Mouse (Mus musculus): ENCODE results near the gene Flnb.

The Flnb gene

DNA sequence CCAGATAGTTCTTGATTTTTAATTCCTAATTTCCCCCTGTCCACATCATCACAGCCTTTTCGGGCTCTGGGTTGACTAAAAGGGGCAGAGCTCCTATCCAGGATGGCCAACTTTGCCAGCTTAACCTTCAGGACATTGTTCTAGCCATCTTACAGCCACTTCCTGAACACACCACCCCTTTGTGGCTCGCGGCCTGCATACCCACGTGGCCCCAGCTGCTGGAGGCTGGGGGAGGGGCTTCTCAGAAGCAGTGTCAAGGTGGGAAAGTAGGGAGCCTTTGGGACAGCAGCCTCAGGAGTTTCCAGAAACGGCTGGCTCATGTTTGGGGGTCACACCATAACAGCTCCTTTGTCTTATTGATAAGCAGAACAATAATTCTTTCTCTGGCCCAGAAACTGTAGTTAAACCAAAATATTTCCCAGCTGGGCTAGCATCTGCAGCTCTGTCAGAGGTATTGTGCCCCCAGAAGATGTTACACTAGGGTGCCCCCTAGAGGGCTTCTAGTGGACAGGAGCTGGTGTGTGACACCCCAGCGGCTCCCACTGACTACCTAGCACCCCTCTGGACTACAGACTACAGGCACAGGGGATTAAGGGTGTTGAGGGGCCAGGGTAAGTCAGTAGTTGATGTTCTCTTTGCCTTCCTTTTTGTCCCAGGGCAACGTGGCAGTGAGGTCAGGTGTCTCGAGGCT lies 126.7 kb downstream of the Flnb start:
- DNase-seq (ENCODE audit: low spot score): no peak

DNA sequence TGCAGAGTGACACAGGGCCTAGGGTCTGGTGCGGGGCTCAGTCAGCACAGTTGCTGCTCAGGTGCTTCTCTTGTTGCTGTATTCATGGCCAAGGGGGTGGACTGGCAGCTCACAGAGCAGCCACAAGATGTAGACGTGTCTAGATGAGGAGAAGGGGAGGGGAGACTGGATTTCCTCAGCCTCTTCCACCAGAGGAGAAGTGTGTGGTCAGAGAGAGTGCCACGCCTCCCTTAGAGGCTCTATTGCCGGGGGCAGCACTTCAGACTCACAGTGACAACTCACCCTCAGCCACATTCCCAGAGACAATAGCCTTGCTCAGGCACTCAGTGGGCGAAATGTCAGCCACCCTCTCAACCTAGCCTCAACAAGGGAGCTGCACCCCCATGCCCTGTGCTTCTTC lies 127.5 kb downstream of the Flnb start:
- no peak for DNase-seq (ENCODE audit: low spot score)

DNA sequence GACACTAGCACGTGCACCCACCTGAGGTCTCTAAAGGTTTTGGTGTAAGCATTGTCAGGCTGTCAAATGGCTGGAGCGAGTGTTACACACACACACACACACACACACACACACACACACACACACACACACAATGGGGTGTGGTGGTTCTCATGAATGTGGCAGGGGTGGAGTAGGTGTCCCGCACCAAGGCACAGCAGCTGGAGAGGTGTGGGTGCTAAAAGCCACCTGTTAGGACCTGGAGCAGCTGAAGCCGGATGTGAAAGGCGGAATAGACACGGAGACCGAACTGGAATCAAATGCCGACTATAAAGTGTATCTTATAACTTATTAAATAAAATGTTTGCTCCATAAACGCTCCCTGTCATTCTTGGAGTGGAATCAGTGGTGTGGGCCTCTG lies 133.5 kb downstream of the Flnb start:
- no peak for DNase-seq (ENCODE audit: low spot score)

DNA sequence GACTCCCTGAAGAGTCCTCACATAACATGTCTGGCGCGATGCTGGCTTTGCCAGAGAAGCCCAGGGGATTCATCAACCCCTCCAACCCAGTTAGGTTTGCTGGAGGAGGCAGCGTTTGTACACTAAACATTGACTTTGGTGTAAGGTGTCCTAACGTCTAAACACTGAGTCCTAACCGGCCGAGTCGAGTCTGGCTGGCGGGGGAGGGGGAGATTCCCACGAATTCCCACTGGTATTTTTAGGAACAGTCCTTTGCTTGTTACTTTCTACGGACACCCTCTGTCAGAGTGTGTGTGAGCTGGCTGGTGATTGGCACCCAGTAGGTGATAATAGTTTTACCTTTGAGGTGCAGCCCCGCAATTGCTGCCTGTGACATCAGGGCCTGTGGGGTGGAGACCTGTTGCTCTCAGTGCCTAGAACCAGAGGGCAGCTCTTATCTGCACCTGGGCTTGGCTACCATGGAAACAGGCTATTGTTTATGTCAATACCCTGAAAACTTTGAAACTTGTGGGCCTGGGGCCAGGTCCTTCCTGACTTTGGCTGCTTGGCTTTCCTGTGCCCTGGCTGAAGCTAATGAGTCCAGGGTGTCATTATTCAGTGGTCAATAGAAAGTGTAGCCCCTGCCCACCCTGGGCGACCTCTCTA lies 135.0 kb downstream of the Flnb start:
- peak; percentile 24 for DNase-seq (ENCODE audit: low spot score)

DNA sequence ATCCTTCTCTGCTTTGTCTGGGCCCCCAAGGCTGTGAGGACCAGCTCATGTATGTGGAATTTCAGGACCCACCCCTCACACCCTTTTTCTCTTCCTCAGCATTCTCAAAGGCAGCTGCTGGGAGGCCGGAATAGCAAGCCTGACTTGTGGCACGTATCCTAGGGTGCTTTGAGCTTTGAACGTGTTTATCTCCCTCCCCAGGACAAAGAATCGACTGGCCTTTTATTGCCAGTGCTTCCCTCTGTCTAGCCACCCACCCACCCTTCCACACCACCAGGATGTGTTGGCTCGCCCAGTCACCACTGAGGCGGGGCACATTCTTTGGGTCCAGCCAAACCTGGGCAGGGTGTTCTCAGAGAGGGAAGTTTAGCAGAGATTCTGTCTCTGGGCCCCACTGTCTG lies 136.3 kb downstream of the Flnb start:
- DNase-seq (ENCODE audit: low spot score): no peak

DNA sequence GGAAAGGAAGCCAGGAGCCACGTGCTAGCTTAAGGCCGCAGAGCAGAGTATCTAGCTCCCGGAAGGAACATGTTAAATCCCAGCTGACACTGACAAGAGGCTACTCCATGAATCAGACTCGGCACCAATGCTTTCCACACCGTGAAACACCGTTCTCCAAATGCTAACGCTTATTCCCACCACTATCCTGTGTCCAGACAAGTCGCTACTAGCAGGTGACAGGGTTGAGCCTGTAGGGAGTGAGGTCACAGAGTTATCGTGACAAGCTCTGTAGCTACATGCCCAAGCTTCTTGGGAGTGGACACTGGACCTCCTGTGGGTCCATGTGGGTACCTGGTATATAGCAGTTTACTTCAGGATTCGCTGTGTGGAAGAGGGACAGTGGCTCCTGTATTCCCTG lies 138.7 kb downstream of the Flnb start:
- no peak for DNase-seq (ENCODE audit: low spot score)

DNA sequence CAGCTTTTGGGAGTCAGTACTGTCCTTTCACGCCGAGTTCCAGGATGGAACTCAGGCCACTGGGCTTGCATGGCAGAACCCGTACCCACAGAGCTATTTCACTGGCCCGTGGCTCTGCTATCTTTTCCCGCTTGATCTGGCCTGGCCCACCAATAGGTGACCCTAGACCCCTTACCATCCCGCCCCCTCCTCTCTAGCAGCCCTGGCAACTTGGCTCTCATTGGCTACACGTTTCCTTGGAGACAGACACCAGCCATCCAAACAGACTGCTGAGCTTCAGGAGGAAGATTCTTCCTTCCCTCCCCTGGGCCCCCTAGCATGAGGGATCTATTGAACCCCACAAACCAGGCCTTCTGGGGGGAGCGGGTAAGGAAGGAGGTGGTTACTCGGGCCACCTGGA lies 139.3 kb downstream of the Flnb start, which contains the start of gene Gm45521:
Gene Gm45521 (plus strand): TSS at position 240 of the 400 bp plus-strand sequence.
- no peak for DNase-seq (ENCODE audit: low spot score)

DNA sequence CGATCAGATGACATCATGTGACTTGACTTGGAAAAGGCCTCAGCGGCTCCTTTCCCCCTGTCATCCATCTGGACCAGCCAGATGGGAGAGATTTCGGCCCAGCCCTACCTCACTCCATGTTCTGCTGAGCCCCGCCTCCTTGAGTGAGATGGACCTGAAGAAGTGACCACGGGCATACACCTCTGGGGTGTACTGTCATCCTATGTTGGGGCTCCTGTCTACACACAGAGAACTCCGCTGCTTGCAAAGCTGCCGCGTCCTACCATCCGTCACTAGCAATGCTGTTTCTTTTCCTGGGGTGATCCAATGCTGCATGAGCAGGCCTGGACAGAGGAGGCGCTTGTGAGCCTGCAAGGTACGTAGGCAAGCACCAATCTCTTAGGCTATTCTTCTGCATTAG lies 142.9 kb downstream of the Flnb start:
- DNase-seq (ENCODE audit: low spot score): no peak

DNA sequence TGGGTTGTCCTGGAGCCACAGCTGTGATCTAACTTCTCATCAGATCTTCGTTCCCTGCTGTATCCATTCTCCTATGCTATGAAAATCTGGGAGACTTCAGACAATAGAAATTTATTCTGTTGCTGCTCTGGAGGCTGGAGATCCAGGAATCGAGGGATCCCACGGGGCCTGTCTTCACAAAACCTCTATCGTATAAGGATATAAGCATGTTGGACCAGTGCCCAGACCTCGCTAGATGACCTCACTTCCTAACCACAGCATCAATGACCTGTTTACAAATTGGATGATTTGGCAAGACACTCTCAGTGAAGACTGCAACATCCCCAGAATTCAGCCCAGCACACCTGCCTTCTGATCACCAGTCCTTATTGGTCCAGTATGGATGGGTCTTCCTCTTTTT lies 144.0 kb downstream of the Flnb start:
- no peak for DNase-seq (ENCODE audit: low spot score)

DNA sequence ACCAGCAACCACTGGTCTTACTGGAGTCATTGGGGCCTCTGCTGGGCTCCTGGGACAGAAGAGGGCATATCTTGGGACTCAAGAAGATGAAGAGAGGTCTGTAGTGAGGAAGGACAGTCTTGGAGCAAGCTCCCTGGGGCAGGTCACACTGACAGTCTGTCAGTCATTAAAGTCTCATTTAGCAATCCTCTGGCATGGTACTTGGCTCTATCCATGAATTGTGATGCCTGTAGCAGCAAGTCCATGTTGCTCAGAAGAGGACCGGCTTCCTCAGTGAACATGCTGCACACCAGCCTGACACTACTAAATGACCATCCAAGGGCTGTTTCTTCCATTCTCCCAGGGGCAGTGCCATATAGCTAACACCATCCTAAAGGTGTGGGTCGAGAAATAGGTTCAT lies 144.9 kb downstream of the Flnb start:
- DNase-seq (ENCODE audit: low spot score): no peak

DNA sequence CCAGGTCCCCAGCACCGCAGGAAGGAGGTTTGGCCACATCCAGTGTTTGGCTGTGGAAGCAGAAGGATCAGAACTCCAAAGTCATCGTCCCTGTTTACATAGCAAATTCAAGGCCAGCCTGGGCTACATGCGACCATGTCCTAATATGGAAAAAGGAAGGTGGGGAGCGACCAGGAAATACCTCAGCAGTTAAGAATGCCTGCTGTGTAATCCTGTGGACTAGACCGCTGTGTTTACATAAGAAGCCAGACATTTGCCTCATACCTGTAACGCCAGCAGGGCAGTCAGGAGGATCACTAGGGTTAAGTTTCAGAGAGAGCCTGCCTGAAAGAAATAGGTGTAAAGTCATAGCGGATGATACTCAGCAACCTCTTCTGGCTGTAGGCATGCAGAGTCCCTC lies 145.4 kb downstream of the Flnb start:
- DNase-seq (ENCODE audit: low spot score): no peak

DNA sequence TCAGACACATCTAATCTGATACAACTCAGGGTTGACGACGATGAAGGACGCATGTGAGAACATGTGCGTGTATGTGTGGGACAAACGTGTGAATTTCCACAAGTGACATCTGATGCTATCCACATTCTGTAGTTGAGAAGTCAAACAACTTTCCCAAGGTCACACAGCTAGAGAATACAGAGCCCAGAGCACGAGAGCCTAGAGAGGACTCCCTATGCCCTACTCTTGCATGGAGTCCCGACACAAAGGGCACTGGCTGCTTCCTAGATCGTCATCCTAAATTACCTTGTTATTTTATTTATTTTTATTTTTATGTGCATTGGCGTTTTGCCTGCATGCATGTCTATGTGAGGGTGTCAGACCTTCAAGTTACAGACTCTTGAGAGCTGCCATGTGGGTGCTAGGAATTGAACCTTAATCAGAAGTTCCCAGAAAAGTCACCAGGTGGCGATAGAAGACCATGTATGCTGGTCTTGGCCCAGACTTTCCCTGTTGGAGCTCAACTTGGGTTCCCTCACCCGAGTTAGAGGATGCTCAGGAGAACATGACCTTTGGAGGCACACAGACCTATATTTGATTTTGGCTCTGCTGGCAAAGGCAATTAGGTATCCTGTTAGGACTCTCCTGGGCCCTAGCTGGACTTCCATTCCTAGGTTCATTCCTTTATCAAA lies 146.6 kb downstream of the Flnb start:
- DNase-seq (ENCODE audit: low spot score): peak; percentile 79

DNA sequence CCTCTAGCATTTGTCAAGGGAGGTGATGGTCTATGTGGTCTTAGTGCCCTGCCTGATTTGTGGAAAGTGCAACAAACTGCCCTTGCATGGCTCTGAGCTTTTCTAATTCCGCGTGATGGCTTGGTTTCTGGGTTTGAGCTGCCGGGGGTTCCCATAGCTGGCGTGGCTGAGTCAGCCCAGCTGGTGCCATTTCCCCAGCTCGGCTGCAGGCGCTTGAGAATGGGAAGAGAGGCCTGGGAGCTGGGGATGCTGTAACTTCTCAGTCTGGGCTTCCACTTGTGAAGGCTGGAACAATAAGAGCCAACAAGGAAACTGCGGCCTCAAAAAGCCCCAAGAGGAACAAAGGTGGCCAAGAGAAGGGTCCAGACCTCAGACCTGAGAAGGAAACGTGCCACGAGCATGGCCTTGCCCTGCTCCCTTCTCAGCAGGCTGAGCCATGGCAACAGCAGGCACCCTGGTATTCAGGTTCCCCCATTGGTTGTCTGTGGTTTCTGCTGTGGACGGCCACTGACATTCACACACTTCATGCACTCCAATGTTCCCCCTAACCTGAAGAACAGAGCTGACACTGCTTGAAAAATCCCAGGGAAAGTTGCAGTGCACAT lies 154.2 kb downstream of the Flnb start:
- no peak for DNase-seq (ENCODE audit: low spot score)

DNA sequence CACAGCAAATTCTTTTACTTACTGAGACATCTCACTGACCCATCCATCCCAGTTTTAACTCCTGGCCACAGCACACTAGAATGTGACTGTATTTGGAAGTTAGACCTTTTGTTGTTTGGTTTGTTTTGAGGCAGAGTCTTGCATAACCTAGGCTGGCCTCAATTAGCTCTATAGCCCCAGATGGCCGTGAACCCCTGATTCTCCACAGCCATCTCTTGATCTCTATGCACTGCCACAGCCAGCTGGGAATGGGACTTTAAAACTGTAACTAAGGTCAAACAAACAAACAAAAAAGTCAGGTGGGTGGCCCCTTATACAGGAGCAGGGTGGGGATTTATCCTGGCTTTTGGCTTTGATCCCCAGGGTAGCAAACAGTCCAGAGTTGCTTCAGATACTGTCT lies 156.9 kb downstream of the Flnb start:
- DNase-seq (ENCODE audit: low spot score): no peak

DNA sequence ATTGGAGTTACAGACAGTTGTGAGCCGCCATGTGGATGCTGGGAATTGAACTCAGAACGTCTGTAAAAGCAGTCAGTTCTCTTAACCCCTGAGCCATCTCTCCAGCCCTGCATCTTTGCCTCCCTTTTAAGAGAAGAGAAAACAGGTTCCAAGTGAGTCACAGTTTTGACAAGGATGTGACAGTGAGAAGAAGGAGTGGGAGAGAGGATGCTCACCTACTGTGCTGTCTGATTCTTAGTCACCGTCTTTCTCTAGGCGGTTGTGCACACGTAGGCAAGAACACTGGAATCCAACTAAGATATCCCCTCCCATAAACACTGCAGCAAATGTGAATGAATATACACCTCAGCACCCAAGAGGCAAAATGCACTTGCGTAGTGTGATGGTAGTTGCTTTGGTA lies 157.4 kb downstream of the Flnb start:
- DNase-seq (ENCODE audit: low spot score): no peak

DNA sequence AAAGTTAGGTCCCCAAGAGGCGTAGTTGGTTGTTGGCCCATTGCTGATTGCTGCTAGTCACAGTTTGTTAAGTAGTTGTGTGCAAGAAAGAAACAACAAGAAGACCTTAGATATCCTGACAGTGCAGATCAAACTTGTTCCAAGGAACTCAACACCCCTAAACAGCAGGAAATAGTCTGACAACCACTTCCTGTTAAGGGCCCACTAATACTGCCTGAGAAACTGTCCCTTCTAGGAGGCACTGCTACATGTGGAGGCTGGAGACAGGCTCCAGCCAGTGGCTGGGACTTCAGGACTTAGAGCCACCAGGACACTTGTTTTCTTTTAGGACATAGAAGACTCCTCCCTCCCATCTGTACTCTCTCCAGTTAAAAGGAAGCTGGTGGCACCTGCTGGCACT lies 159.7 kb downstream of the Flnb start:
- DNase-seq (ENCODE audit: low spot score): no peak

DNA sequence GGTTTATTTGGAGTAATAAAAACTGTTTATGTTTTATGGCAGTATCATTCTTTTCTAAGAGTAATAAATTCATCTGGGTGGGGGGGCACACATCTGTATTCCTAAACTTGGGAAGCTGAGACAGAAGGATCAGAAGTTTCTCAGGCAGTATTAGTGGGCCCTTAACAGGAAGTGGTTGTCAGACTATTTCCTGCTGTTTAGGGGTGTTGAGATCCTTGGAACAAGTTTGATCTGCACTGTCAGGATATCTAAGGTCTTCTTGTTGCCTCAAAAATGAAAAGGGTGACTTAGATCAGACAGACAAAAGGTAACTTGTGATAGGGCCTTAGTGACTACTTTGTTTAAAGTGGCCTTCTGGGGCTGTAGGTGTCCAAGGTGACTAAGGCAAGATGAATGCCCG lies 160.4 kb downstream of the Flnb start:
- no peak for DNase-seq (ENCODE audit: low spot score)

DNA sequence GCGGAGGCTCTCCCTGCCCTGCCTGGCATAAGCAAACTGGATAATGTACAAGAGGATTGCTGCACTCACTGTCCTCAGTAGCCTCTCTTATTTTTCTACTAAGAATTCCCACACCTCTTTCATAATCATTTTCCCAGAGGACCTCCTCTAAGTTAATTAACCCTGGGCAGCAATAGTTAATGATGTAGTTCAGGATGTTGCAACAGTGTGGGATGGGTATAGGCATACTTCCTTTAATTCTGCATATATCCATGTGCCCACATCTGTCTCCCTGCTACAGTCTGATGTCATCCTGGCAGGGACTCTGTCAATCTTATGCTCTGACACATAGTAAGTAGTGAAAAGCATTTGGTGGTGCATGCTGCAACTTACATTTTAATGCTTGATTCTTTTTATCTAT lies 163.5 kb downstream of the Flnb start:
- DNase-seq (ENCODE audit: low spot score): peak; percentile 18

DNA sequence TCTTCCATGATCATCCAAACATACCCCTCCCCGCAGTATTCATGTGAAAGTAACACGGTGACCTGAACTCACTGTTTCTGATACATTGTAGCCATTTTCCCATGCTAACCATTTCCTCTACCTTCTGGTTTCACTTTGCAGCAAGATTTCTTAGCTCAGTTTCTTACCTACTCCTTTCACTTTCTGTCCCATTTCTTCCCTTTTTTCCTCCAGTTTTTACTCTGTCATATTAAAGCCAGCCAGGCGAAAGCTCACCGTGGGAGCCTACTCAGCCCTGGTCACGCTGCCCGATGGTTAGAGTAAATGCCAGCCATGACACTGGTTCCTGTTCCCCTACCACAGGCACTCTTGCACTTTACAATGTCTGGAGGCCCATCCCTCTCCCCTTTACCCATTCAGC lies 169.2 kb downstream of the Flnb start:
- DNase-seq (ENCODE audit: low spot score): no peak

DNA sequence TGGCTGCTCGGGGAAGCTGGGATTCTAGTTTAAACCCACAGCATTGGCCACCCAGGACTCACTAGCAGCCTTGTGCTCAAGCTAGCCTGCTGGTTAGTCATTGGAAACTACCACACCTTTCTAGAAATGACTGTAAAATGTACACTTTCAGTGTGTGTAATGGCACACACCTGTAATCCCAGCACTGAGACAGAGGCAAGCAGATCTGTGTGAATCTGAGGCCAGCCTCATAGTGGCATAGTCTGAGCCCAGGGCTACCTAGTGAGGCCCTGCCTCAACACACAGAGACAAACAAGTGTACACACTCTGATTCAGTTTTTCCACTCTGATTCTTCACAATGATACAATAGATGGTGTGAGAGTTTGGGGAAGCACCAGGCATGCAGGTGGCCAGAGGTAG lies 171.6 kb downstream of the Flnb start:
- DNase-seq (ENCODE audit: low spot score): no peak

DNA sequence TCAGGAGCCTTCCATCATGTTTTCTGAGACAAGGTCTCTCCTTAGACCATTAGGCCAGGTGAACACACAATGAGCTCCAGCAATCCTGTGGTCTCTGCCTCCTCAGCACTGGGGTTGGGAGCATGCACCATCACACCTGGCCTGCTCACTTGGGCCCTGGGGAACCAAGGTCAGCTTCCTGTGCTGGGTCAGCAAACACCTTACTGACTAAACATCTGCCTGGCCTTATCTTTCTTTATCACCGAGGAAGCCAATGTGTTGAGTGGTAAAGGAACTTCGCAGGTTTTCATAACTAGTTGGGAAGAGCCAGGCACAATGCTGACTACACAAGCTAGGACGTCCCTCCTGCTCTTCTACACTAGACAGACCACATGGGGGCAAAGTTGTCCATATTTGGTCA lies 172.2 kb downstream of the Flnb start:
- DNase-seq (ENCODE audit: low spot score): no peak

DNA sequence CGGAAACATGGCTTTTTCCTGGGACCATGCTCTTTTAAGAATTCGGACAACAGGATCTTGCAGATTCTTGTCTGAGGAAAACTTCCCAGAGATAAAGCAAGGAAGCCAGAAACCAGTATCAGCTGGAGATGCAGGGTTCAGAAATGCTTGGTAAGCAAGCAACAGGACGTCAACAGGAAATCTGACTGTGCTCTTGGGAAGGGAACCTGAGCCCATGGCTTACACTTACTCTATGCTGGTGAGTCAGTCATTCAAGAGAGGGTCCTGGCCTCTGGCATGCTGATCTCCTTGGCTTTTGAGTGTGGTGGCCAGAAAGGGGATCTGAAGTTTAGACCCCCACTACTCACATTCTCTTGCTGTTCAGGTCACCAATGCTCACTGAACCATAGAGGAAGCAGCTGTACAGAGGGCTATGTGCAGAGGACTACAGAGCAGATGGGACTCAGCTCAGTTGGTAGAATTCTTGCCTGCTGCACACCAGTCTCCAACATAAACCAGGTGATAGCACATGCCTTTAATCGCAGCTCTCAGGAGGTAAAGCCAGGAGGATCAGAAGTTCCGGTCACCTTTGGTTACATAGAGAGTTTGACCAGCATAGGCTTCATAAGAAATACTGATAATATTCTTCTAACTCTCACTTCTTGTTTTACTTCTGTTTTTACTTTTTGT lies 173.5 kb downstream of the Flnb start:
- no peak for DNase-seq (ENCODE audit: low spot score)

DNA sequence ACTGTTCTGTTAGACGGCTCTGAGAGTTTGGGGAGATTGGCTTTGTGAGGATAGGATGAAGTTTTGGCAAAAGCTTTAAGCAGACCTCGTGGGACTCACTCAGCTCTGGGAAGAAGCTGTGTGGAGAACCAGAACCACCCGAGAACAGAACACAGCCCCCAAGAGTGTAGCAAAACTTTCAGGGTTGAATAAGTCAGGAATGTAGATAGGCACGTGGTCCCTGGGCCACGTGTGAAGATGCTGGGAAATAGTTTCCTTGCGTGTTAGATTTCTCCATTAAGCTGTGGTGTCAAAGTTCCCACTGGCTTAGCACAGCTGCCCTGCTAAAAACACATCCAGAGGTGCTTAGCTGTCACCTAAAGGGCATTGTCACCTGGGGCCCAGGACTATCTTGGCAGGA lies 174.4 kb downstream of the Flnb start:
- no peak for DNase-seq (ENCODE audit: low spot score)

Data from adipocyte (in vitro differentiated cells).